10 mouse cellular contexts compared by ENCODE assay signal in genomic region chr5:142024448-142024847, GRCm38 (mm10).
DNase-seq lines count a peak whose midpoint lies in the region; ATAC-seq lines count a peak whose summit lies in the region.
"Had no signal": no experiment of that assay in that cellular context is flagged by ENCODE, and none has a peak within 500 bp of the region (broad histone marks: within the 10 kb centered on the region; RNA-seq: fewer than 3 reads in every experiment).

No protein-coding gene starts in this region.

- no peak overlapping the region for H3K27ac ChIP-seq in midbrain, embryonic 16.5 days (ENCODE audit: low read length)
- H3K27ac ChIP-seq: forebrain, embryonic 12.5 days had no signal

- H3K27me3 ChIP-seq in megakaryocyte, embryonic 14.5 days (replicated peaks), result no peaks in the 10 kb centered on the region
- no peaks in the 10 kb centered on the region for H3K27me3 ChIP-seq in midbrain, embryonic 16.5 days (ENCODE audit: control insufficient read depth, insufficient read depth, low read depth, low read length)
- H3K27me3 ChIP-seq: forebrain, embryonic 12.5 days had no signal

- no peaks in the 10 kb centered on the region for H3K36me3 ChIP-seq in megakaryocyte, embryonic 14.5 days (replicated peaks; ENCODE audit: low read length)
- H3K36me3 ChIP-seq in midbrain, embryonic 16.5 days (ENCODE audit: control insufficient read depth, insufficient read depth, low read length), result no peaks in the 10 kb centered on the region
- H3K36me3 ChIP-seq: forebrain, embryonic 12.5 days had no signal

- peak; percentile 14 for DNase-seq in gastrocnemius, postnatal 14 days
- no peak for DNase-seq in gastrocnemius, postnatal 36 days
- DNase-seq in kidney, postnatal 36 days, result peak; percentile 33 to 42
- DNase-seq in urinary bladder, postnatal 10 days (ENCODE audit: low spot score), result no peak

- no peak overlapping the region for H3K9ac ChIP-seq in midbrain, embryonic 16.5 days (ENCODE audit: low read depth, low read length)
- H3K9ac ChIP-seq: forebrain, embryonic 12.5 days had no signal

- intact Hi-C loops in gastrocnemius, postnatal 14 days (cut with DNase I; ENCODE audit: low total_unique reads), result no loop called here
- intact Hi-C loops in gastrocnemius, postnatal 36 days (cut with DNase I), result no loop called here

- ATAC-seq in megakaryocyte, adult 5-6 weeks (ENCODE audit: poor library complexity, severe bottlenecking), result no peak
- no peak for ATAC-seq in midbrain, embryonic 16.5 days
- ATAC-seq in frontal cortex, adult (ENCODE audit: low TSS enrichment), result no peak

- H3K4me2 ChIP-seq in midbrain, embryonic 16.5 days (ENCODE audit: low read length), result no peak overlapping the region
- H3K4me2 ChIP-seq: forebrain, embryonic 12.5 days; midbrain, embryonic 11.5 days had no signal

- H3K4me1 ChIP-seq in megakaryocyte, embryonic 14.5 days, result no peaks in the 10 kb centered on the region
- H3K4me1 ChIP-seq in midbrain, embryonic 16.5 days (ENCODE audit: control insufficient read depth, insufficient read depth, low read length), result no peaks in the 10 kb centered on the region

- H3K4me3 ChIP-seq in megakaryocyte, embryonic 14.5 days (replicated peaks), result peak overlapping the region; percentile 47
- no peak overlapping the region for H3K4me3 ChIP-seq in midbrain, embryonic 16.5 days (ENCODE audit: low read depth, low read length)
- H3K4me3 ChIP-seq: forebrain, embryonic 12.5 days had no signal

- WGBS in midbrain, embryonic 16.5 days, result 76% methylated on average over 12 of the region's 12 CpGs

- peaks cover 82% of the 10 kb centered on the region for H3K9me3 ChIP-seq in megakaryocyte, embryonic 14.5 days
- no peaks in the 10 kb centered on the region for H3K9me3 ChIP-seq in midbrain, embryonic 16.5 days (replicated peaks; ENCODE audit: control insufficient read depth, low read length, poor library complexity, severe bottlenecking)
- H3K9me3 ChIP-seq: forebrain, embryonic 12.5 days had no signal

Comparison
In these comparisons a context has a peak if more than half of its experiments do, and no peak if none do; other contexts are left out.
1. DNase-seq: peak in gastrocnemius, postnatal 14 days (single experiment) and kidney, postnatal 36 days (2 of 2); none in gastrocnemius, postnatal 36 days (0 of 2) and urinary bladder, postnatal 10 days (single experiment).